Mouse (Mus musculus) G1E (cell line): ENCODE data around the gene Tsacc.
"Not testable (repeated sequence)": the region's sequence is repeated elsewhere in the genome, so short reads cannot be mapped to it uniquely, and the experiment has no call there.

ENCODE experiments used
- CTCF ChIP-seq: IDR thresholded peaks from 2 replicates; pipeline ENCODE4 v1.5.1; 2012; ENCODE audit warnings: low read depth, low read length, inconsistent platforms, mixed read lengths
- GATA2 ChIP-seq: IDR thresholded peaks from 2 replicates; pipeline ENCODE4 v1.6.1; 2012; ENCODE audit warnings: low read depth, low read length, inconsistent platforms, borderline replicate concordance

DNA sequence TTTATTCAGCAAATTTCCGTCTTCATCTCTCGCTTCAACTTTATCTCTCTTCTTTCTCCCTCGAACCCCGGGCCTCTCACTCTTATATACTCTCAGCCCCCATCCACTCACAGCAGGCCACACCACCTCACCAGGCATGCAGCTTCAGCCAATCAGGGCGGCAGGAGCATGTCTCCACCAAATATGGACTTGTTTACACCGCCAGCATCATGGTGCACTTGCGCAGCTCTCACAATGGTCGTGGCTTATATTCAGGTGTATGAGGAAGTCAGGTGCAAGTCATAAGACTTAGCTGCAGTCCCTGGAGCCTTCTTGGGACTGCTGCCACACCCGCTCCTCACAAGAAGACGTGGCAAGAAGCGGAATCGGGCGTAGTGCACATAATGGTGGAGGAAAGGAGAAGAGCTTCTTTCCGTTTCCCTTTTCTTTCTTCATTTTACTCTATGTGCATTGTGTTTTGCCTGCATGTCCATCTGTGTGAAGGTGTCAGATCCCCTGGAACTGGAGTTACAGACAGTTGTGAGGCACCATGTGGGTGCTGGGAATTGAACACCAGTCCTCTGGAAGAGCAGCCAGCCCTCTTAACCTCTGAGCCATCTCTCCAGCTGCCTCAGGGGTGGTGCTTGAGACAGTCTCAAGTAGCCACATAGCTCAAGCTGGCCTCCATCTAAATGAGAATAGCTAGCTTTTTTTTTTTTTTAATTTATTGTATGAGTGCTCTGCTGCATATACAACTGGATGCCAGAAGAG, 11.8 kb downstream of the Tsacc start:
- TF ChIP-seq CTCF, GATA2: not testable (repeated sequence)
